ENCODE assay signal across 12 mouse cellular contexts in genomic region chr7:28903778-28904177, GRCm38 (mm10). TPM values are rescaled to one million over a fixed set of nuclear protein-coding genes. Genes with fewer than 3 reads are reported as not detected.
DNase-seq lines count a peak whose midpoint lies in the region; ATAC-seq and TF ChIP-seq lines count a peak whose summit lies in the region.
"Had no signal": no experiment of that assay in that cellular context is flagged by ENCODE, and none has a peak within 500 bp of the region (broad histone marks: within the 10 kb centered on the region; RNA-seq: fewer than 3 reads in every experiment).

No protein-coding gene starts in this region.

- no peak for TF ChIP-seq CTCF in forebrain, postnatal 0 days (IDR thresholded peaks at IDR 0.05; ENCODE audit: low read depth)

- ATAC-seq in forebrain, postnatal 0 days, result no peak
- ATAC-seq in forebrain, embryonic 12.5 days (ENCODE audit: low FRiP score), result no peak
- no peak for ATAC-seq in cerebellum, adult (ENCODE audit: insufficient number of reproducible peaks, low FRiP score, low TSS enrichment)

- no peak overlapping the region for H3K9ac ChIP-seq in forebrain, postnatal 0 days
- H3K9ac ChIP-seq in forebrain, embryonic 12.5 days, result no peak overlapping the region

- 0 out of 2 replicates have a peak overlapping the region, but pooled peaks have one; percentile 30 for H3K27ac ChIP-seq in forebrain, postnatal 0 days (ENCODE audit: low read depth, low read length)
- no peak overlapping the region for H3K27ac ChIP-seq in forebrain, embryonic 12.5 days

- intact Hi-C loops in left cerebral cortex, postnatal 4 days (cut with DNase I), result no loop called here

- WGBS in forebrain, postnatal 0 days, result 90% methylated on average over 10 of the region's 10 CpGs
- 88% methylated on average over 10 of the region's 10 CpGs for WGBS in forebrain, embryonic 12.5 days

- H3K9me3 ChIP-seq in forebrain, postnatal 0 days (ENCODE audit: low read length), result no peaks in the 10 kb centered on the region
- H3K9me3 ChIP-seq in forebrain, embryonic 12.5 days, result no peaks in the 10 kb centered on the region
- H3K9me3 ChIP-seq: G1E had no signal

- no peak for DNase-seq in forebrain, postnatal 0 days
- peak; percentile 71 for DNase-seq in left cerebral cortex, adult 11 months (ENCODE audit: low spot score)
- DNase-seq in left cerebral cortex, postnatal 4 days, result no peak
- DNase-seq in left cerebral cortex, adult 18-20 months (ENCODE audit: low spot score in 2 of 2), result peak; percentile 86 to 88
- peak; percentile 67 for DNase-seq in right cerebral cortex, postnatal 14 days
- no peak for DNase-seq in cerebellum, postnatal 14 days
- DNase-seq: lung, postnatal 4 days had no signal

- H3K4me2 ChIP-seq in forebrain, postnatal 0 days (ENCODE audit: low read depth), result no peak overlapping the region
- H3K4me2 ChIP-seq in forebrain, embryonic 12.5 days, result no peak overlapping the region

- H3K4me3 ChIP-seq in forebrain, postnatal 0 days (ENCODE audit: low read depth, low read length), result no peak overlapping the region
- H3K4me3 ChIP-seq in forebrain, embryonic 12.5 days (replicated peaks), result no peak overlapping the region

- no peaks in the 10 kb centered on the region for H3K27me3 ChIP-seq in forebrain, postnatal 0 days (ENCODE audit: insufficient read depth, low read length)
- H3K27me3 ChIP-seq in forebrain, embryonic 12.5 days, result no peaks in the 10 kb centered on the region

- no peaks in the 10 kb centered on the region for H3K4me1 ChIP-seq in forebrain, postnatal 0 days (ENCODE audit: insufficient read depth)
- H3K4me1 ChIP-seq in forebrain, embryonic 12.5 days, result no peaks in the 10 kb centered on the region

- peaks cover 94% of the 10 kb centered on the region for H3K36me3 ChIP-seq in forebrain, postnatal 0 days (ENCODE audit: insufficient read depth)
- peaks cover 99% of the 10 kb centered on the region for H3K36me3 ChIP-seq in forebrain, embryonic 12.5 days (replicated peaks)

RNA-seq across cellular contexts. Expression of gene Capn12, which starts 22.6 kb away (rescaled TPM):
- total RNA-seq in forebrain, postnatal 0 days (2014; rRNA removed), result not detected in 2 replicates
- polyA plus RNA-seq in forebrain, postnatal 0 days (2015; fragmentation: Nextera tagmentation; extraction: Ambion mirVana), result 0.09 and 0.27 TPM in 2 replicates
- polyA plus RNA-seq in forebrain, embryonic 12.5 days (2016; fragmentation: Nextera tagmentation; extraction: Ambion mirVana), result 0.24 and 0.57 TPM in 2 replicates
- total RNA-seq in left cerebral cortex, postnatal 4 days (2021), result under 1 TPM; 0.18 to 0.52 TPM
- under 1 TPM; 0.61 to 0.95 TPM for total RNA-seq in left cerebral cortex, adult 18-20 months (2021)

RNA-seq across cellular contexts. Expression of gene Lgals7, which starts 40.1 kb away (rescaled TPM):
- 2.8 and 10.4 TPM in 2 replicates for total RNA-seq in forebrain, postnatal 0 days (2014; rRNA removed)
- polyA plus RNA-seq in forebrain, postnatal 0 days (2015; fragmentation: Nextera tagmentation; extraction: Ambion mirVana), result 3.5 and 3.8 TPM in 2 replicates
- 1.1 and 1.9 TPM in 2 replicates for polyA plus RNA-seq in forebrain, embryonic 12.5 days (2016; fragmentation: Nextera tagmentation; extraction: Ambion mirVana)
- 1 to 10 TPM; 2.3 to 3.7 TPM for total RNA-seq in left cerebral cortex, postnatal 4 days (2021)
- under 1 TPM in 1 of 2 experiments, not detected in 1; 0.74 TPM for total RNA-seq in left cerebral cortex, adult 18-20 months (2021)
- total RNA-seq: gastrocnemius, adult 8-10 months; left cerebral cortex, adult 8-10 months had no signal

RNA-seq across cellular contexts. Expression of gene Actn4, which starts 58.4 kb away (rescaled TPM):
- total RNA-seq in forebrain, postnatal 0 days (2014; rRNA removed), result 45.1 and 71.2 TPM in 2 replicates
- polyA plus RNA-seq in forebrain, postnatal 0 days (2015; fragmentation: Nextera tagmentation; extraction: Ambion mirVana), result 96.0 and 103 TPM in 2 replicates
- 159 and 171 TPM in 2 replicates for polyA plus RNA-seq in forebrain, embryonic 12.5 days (2016; fragmentation: Nextera tagmentation; extraction: Ambion mirVana)
- total RNA-seq in left cerebral cortex, postnatal 4 days (2021), result 100 to 1,000 TPM; 129 to 134 TPM
- 100 to 1,000 TPM; 192 TPM for total RNA-seq in left cerebral cortex, adult 18-20 months (2021)

Comparison
In these comparisons a context has a peak if more than half of its experiments do, and no peak if none do; other contexts are left out.
1. DNase-seq: peak in left cerebral cortex, adult 11 months (single experiment), left cerebral cortex, adult 18-20 months (2 of 2) and right cerebral cortex, postnatal 14 days (single experiment); none in forebrain, postnatal 0 days (single experiment), left cerebral cortex, postnatal 4 days (single experiment) and cerebellum, postnatal 14 days (0 of 2).